In the genomic region with DNA sequence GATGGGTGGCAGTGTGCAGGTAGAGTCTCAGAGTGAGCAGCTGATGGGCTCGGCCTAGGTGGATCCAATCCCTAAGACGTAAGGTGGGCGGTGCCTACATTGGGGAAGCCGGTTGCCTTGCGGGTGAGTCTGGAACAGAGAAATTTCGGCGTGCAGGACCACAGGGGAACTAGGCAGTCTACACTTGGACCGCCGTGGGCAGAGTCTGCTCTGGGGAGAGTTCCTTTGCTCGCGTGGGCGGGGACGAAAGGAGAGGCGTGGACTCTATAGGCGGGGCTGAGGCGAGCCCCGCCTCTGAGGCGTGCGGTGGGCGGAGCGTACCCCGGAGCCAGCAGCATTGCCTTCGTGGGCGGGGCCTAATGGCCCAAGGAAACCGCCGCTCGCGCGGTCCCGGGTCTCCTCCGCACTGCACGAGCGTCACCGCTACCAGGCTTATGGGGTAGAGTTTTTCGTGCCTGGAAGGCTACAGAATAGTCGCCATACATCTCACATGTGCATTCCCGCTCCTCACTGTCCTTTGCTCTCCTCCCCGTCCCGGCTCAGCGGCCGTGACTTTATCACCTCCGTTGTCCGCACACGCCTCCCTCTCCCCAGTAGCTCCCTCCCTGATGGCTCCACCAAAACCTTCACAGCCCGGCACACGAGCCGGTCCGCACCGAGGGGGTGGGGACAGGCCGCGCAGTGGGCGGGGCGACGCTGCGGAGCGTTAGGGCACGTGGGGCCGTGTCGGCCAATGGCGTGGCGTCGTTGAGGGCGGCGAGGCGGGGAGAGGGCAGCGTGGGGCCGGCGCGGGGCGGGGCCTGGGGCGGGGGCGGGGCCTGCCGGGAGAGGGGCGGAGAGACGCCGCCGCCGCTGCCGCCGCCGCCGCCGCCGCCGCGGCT, we compare ENCODE assay signal across 8 mouse cellular contexts. TPM values are rescaled to one million over a fixed set of nuclear protein-coding genes. Genes with fewer than 3 reads are reported as not detected.
DNase-seq lines count a peak whose midpoint lies in the region; ATAC-seq lines count a peak whose summit lies in the region.

A gene (plus strand): TSS at position 831 of the 881 bp plus-strand sequence.

- H3K4me1 ChIP-seq in hindbrain, embryonic 11.5 days (replicated peaks; ENCODE audit: control insufficient read depth, insufficient read depth, low read length) = no peaks in the 10 kb centered on the region

- peak; percentile 98 for ATAC-seq in hindbrain, embryonic 11.5 days (ENCODE audit: low FRiP score)

- WGBS in hindbrain, embryonic 11.5 days = under 1% methylated on average over 63 of the region's 86 CpGs

- H3K4me2 ChIP-seq in hindbrain, embryonic 11.5 days (replicated peaks; ENCODE audit: low read depth, low read length) = peak within 1 kb of the TSS; percentile 78

- no peaks in the 10 kb centered on the region for H3K27me3 ChIP-seq in hindbrain, embryonic 11.5 days (ENCODE audit: control insufficient read depth, insufficient read depth, low read length)

- H3K36me3 ChIP-seq in hindbrain, embryonic 11.5 days (ENCODE audit: control insufficient read depth, insufficient read depth, low read length) = no peaks in the 10 kb centered on the region

- peak within 1 kb of the TSS; percentile 82 for H3K4me3 ChIP-seq in hindbrain, embryonic 11.5 days (ENCODE audit: low read depth, low read length)

- peak within 1 kb of the TSS; percentile 79 for H3K27ac ChIP-seq in hindbrain, embryonic 11.5 days (ENCODE audit: low read depth, low read length)

- peak; percentile 98 for DNase-seq in Muller cell, postnatal 12 days (ENCODE audit: inconsistent ontology term)
- peak; percentile 96 for DNase-seq in cerebellum, adult 9-11 months
- peak; percentile 89 to 93 for DNase-seq in frontal cortex, adult 2 months (ENCODE audit: extremely low spot score in 1 of 2, low spot score in 1 of 2)
- DNase-seq in hindbrain, embryonic 11.5 days (ENCODE audit: low spot score) = peak; percentile 95
- DNase-seq in layer of hippocampus, postnatal 10 days (ENCODE audit: low spot score in 2 of 2) = peak; percentile 92 to 96
- peak; percentile 96 for DNase-seq in lung, postnatal 10 days
- DNase-seq in ovary, postnatal 36 days (ENCODE audit: low spot score) = peak; percentile 95
- peak; percentile 94 for DNase-seq in thymus, postnatal 25 days

- no peaks in the 10 kb centered on the region for H3K9me3 ChIP-seq in hindbrain, embryonic 11.5 days (ENCODE audit: control insufficient read depth, low read length)

- peak within 1 kb of the TSS; percentile 79 for H3K9ac ChIP-seq in hindbrain, embryonic 11.5 days (ENCODE audit: low read depth, low read length)

RNA-seq across cellular contexts. Expression of the gene that starts here (rescaled TPM):
- polyA plus RNA-seq in frontal cortex, adult 2 months (2012; rRNA removed) = 170 and 188 TPM in 2 replicates
- polyA plus RNA-seq in hindbrain, embryonic 11.5 days (2014; fragmentation: Nextera tagmentation; extraction: Ambion mirVana) = 162 and 172 TPM in 2 replicates
- total RNA-seq in layer of hippocampus, postnatal 10 days (2021) = 100 to 1,000 TPM; 247 to 251 TPM

Comparison
In these comparisons a context has a peak if more than half of its experiments do, and no peak if none do; other contexts are left out.
1. Peak in every context shown above with its lines: DNase-seq, ATAC-seq, H3K4me3 ChIP-seq and H3K27ac ChIP-seq.